Mouse (Mus musculus) heart, postnatal 10 days (tissue): Measurements from ENCODE around the gene 1110032F04Rik. TPM values are rescaled to one million over a fixed set of nuclear protein-coding genes. Genes with fewer than 3 reads are reported as not detected.
"Not testable (repeated sequence)": the region's sequence is repeated elsewhere in the genome, so short reads cannot be mapped to it uniquely, and the experiment has no call there.

ENCODE experiments used
- DNase-seq, 2 experiments: peaks; one replicate each; pipeline ENCODE4 v3.0.0; 2021
- intact Hi-C: fragments of 180-260 bp; cut with DNase I; formaldehyde crosslinking; loops from one replicate; pipeline ENCODE4 v1.15.1; 2025
- total RNA-seq, 2 experiments: library from RNA; stranded (reverse); gene quantifications; 2 replicates each; pipeline ENCODE4 v1.2.3; 2021

The 1110032F04Rik gene
- 1 to 10 TPM; 1.3 to 2.2 TPM for total RNA-seq

GRCm38 (mm10) chr3:68869211-68869690, at the start of gene 1110032F04Rik:
Gene 1110032F04Rik (plus strand): TSS chr3:68869586.
- intact Hi-C loops = loop anchor here (10.0 kb wide), 1 partner anchor 144 kb away; no protein-coding TSS in a partner anchor
- peak in 1 of 2 experiments; percentile 30 for DNase-seq

DNA sequence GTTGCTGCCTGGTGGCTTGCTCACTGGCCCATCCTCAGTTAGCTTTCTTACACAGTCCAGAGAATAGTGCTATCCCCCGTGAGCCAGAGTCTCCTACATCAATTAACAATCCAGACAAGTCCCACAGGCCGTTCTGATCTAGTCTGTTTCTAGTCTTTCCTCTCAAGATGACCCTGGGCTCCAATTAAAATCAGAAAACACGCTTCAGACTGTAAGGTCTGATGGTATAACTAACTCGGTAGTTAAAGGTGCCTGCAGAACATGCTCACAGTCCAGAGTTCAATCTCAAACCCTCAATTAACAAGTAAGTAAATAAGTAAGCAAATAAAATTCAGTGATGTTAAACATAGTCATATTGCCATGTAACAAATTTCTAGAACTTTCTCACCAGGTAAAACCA, 48.0 kb upstream of the 1110032F04Rik start:
- intact Hi-C loops = no loop called here
- DNase-seq = no peak

GRCm38 (mm10) chr3:68821926-68822341, 47.5 kb upstream of the 1110032F04Rik start:
- DNase-seq = peak; percentile 16 to 18
- intact Hi-C loops = no loop called here

DNA sequence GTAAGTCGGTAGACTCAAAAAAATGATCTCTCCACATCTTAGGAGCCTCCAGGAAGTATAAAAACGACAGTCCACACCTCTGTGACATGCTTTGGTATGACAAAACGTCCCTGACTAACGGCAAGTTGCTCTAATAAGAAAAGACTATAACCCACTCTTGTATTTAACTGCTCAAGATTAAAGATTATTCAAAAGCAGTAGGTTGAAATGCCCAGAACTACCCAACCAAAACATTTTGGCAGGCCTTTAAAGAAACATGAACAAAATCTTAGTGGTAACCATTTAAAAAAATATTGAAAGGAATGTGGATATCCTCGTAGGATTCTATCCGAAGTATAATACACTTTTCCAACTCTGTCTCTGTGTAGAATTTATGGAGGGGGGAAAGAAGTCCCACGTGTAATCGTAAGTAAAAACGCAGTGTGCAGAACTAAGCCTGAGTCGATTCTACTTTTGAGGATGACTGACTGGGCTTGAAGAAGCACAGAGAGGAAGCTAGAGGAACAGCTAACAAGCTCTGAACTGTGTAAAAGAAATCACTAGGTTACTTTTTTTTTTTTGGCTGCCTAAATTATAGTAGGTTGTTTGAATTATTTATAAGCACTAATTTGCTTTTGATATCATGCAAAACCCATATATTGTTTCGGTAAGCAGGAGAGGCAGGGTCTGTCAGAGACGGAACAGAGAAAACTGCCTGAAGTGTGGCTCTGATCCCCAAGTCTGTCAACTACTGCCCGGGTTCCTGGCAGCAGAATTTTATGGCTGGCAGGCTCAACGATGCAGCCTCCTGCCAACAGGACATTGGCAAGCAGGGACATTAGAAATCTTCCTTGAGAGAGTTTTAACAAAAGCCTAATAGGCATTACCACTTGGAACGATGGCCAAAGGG, 45.3 kb upstream of the 1110032F04Rik start:
- peak; percentile 49 to 56 for DNase-seq
- intact Hi-C loops = no loop called here

GRCm38 (mm10) chr3:68824765-68825090, 44.7 kb upstream of the 1110032F04Rik start:
- DNase-seq = no peak
- intact Hi-C loops = no loop called here

DNA sequence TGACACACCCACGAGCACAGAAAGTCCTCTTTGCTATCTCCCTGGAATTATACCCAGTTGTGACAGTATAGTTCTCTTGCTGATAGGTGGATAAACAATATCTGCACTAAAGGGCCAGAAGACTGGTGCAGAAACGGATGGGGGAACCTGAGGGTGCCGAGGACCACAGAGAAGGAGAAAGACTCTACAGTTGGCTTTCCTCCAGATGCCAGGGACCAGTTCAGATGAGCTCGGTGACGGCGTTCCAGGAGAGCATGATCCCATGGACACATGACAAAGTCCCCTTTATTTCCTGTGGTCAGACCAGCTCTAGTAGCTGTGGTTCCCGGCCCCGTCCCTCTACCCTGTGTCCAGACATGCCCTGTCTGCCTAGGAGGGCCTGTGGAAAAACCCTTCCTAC, 44.2 kb upstream of the 1110032F04Rik start:
- no peak for DNase-seq
- intact Hi-C loops = no loop called here

- intact Hi-C loops = no loop called here
- no peak for DNase-seq
Measured at GRCm38 (mm10) chr3:68827671-68828070, 41.7 kb upstream of the 1110032F04Rik start.

GRCm38 (mm10) chr3:68829944-68830343, 39.4 kb upstream of the 1110032F04Rik start:
- no peak for DNase-seq
- intact Hi-C loops = no loop called here

GRCm38 (mm10) chr3:68836857-68837499, 32.4 kb upstream of the 1110032F04Rik start:
- no peak for DNase-seq
- intact Hi-C loops = no loop called here

DNA sequence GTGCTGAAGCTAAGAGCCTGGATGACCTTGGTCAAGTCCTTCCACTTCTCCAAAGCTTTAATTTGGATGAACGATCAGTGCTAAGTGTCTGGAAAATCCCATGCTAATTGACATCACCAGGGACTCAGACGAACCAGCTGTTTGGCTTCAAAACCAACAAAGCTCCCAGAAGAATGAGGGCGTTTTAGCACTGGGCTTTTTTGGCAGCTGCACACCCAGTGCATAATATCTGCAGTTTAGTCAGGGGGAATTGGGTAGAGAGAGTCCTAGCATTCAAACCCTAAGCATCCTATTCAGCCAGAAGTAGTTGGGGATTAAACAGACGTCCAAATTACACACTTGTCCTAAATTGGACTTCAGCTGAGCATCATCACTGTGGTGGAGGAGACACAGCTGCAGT, 29.2 kb upstream of the 1110032F04Rik start:
- DNase-seq = peak; percentile 20 to 24
- intact Hi-C loops = no loop called here

GRCm38 (mm10) chr3:68844025-68844424, 25.4 kb upstream of the 1110032F04Rik start:
- DNase-seq = no peak
- intact Hi-C loops = no loop called here

DNA sequence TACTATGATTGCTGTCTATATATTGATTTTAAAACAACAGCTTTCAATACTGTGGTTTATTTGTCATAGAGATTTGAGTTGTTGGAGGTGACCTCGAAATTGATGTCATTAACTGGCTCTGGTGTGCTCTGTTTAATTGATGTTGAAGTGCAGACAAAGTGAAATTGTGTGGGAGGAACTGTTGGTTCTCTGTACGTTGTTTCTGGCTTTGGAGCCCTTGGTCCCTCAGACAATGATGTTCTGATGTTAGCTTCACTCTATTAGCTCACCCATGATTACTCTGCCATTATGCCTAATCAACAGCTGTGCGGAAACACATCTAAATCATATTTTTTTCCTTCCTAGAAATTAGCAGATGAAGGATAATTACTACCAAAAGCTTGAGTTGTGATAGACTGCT, 21.1 kb upstream of the 1110032F04Rik start:
- no peak for DNase-seq
- intact Hi-C loops = no loop called here

GRCm38 (mm10) chr3:68852414-68852813, 17.0 kb upstream of the 1110032F04Rik start:
- intact Hi-C loops = no loop called here
- no peak for DNase-seq

- intact Hi-C loops = loop anchor here (10.0 kb wide), 1 partner anchor 145 kb away; no protein-coding TSS in a partner anchor
Measured at GRCm38 (mm10) chr3:68869691-68870567, 543 bp downstream of the 1110032F04Rik start.

DNA sequence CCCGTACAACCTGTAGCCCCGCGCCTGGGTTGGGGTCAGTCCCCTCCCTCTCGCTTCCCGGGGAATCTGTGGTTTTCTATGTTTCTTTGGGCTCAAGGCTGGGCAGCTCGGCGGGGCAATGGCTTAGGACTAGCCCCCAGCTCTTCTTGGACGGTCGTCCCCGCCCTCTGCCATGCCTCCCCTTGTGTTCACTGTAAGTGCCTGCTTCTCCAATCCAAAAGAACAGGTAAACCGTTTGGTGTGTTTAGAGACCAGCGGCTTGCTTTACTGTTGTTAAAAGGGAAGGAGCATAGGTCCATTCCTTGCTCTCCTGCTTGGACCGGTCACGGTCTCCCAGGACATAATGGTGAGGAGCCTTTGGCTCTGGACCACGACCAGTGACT, 1.2 kb downstream of the 1110032F04Rik start:
- peak; percentile 3 to 16 for DNase-seq
- intact Hi-C loops = no loop called here

More at GRCm38 (mm10) chr3:68869691-68870567, 543 bp downstream of the 1110032F04Rik start:
- peak; percentile 28 to 40 for DNase-seq

- intact Hi-C loops = no loop called here
- DNase-seq = no peak
Measured at GRCm38 (mm10) chr3:68874079-68874478, 4.7 kb downstream of the 1110032F04Rik start.

DNA sequence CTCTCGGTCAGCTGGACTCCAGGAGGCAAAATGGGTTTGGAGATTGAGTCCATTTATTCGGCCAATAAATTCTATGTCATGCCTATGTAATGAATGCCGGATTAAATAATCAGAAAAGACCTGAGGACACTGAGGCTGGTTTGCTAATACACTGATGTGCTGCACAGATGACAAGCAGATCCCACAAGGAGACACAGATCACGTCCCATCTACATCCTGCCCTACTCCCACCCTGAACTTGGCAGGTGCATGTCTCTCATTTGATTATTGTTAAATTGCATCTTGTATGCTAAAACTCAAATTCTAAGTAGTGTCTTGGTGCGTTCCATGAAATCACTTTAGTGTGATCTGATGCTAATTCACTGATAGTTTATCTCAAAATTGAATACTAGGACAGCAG, 17.5 kb downstream of the 1110032F04Rik start:
- DNase-seq = no peak
- intact Hi-C loops = no loop called here

- DNase-seq = no peak
- intact Hi-C loops = no loop called here
Measured at GRCm38 (mm10) chr3:68895426-68895825, 26.0 kb downstream of the 1110032F04Rik start.

DNA sequence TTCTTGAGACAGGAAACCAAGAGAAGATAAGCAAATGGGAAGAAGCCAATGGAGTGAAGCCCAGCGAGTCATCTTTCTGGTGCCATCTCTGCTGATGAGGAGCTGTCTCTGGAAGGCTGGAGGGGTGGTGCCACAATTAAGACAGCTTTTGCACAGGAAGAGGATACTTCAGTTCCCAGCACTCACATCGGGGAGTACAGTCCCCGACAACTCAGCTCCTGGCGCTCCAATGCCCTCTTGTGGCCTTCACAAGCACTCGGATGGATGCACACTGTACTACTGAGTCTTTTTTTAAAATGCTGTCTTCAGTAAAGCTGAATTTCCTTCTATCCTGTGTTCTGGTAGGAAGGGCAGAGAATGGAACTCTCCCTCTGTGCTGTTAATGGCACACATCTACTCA, 27.8 kb downstream of the 1110032F04Rik start:
- no peak for DNase-seq
- intact Hi-C loops = no loop called here

DNA sequence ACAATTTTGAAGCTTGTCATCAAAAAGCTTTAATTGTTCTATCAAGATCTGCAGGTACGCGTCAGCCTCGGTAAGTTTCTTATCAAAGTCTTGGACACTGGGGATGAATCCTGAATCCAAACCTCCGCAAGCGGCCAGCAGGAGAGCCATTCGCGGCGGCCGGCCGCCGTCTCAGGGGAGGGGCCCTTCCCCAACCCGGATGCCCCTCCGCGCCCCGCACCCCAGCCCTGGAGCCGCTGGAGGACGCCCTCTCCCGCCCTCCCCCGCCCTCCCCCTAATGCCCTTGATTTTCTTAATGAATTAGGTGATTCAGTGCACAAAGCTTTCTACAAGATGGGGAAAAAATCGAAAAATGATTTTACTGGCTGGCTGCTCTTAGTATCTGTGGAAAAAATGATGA, 33.2 kb downstream of the 1110032F04Rik start:
- DNase-seq, intact Hi-C loops: not testable (repeated sequence)
